Mouse (Mus musculus) liver, postnatal 0 days (tissue): ENCODE measurements around the gene S100pbp.

Experiments used
- CTCF ChIP-seq: sonication (generic); IDR thresholded peaks from 2 replicates; pipeline ENCODE4 v1.5.1; 2016; ENCODE audit warnings: antibody characterized with exemption, low read depth
- EP300 ChIP-seq: IDR thresholded peaks from 2 replicates; pipeline ENCODE4 v1.6.1; 2016; ENCODE audit warnings: antibody characterized with exemption, low read depth, mild to moderate bottlenecking

DNA sequence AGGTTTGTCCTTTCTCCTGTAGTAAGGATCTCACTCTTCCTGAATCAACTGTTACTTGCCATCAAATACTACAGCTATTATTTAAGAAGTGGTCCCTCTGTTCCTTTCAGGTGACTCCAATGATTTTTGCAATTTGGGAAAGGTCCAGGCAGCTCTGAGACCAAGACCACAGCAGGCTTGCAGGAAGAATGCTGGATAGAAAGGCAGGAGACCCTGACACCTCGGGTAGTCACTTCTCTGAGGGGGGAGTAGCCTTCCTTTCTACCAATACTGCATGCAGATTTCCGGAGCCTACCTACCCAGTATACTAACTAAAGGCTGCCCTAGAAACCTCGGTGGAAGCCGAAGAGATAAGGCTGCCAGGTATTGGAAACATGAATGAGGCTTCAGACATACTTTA, 44.1 kb downstream of the S100pbp start:
- TF ChIP-seq CTCF (no peak), EP300 (no peak)
